Mouse (Mus musculus) hindbrain, embryonic 14.5 days (tissue): ENCODE measurements at regions not wholly inside any gene's neighbourhood (a gene's known extent, or its start where the extent isn't known, plus 50 kb on each side); places are given as distances from the start of the nearest gene placed in this dataset.

ENCODE experiments used
- ATAC-seq: fragments of 200-750 bp; cut with Nextera tagmentation; 2 replicates; pipeline ENCODE4 v1.8.0; 2017; ENCODE audit warnings: moderate number of reproducible peaks, mild to moderate bottlenecking, moderate TSS enrichment, moderate library complexity; ENCODE audit not compliant: low FRiP score
- DNase-seq: peaks from one replicate; pipeline ENCODE4 v3.0.0-alpha.2; 2015; ENCODE audit warnings: low spot score
- H3K27ac ChIP-seq: fragments of 300-500 bp; sonication (generic); 2 replicates; pipeline ENCODE4 v1.5.1; 2014; ENCODE audit warnings: mild to moderate bottlenecking, moderate library complexity
- H3K27me3 ChIP-seq: fragments of 300-500 bp; sonication (generic); 2 replicates; pipeline ENCODE4 v1.6.1; 2014; ENCODE audit warnings: mild to moderate bottlenecking, low read length, mixed read lengths; ENCODE audit not compliant: control insufficient read depth, insufficient read depth
- H3K36me3 ChIP-seq: fragments of 300-500 bp; sonication (generic); replicated peaks from 2 replicates; pipeline ENCODE4 v1.6.1; 2014; ENCODE audit not compliant: control insufficient read depth, insufficient read depth
- H3K4me1 ChIP-seq: fragments of 300-500 bp; sonication (generic); replicated peaks from 2 replicates; pipeline ENCODE4 v1.6.1; 2014; ENCODE audit warnings: antibody characterized with exemption, low read length, mixed read lengths; ENCODE audit not compliant: control insufficient read depth, insufficient read depth
- H3K4me2 ChIP-seq: fragments of 300-500 bp; sonication (generic); replicated peaks from 2 replicates; pipeline ENCODE4 v1.6.1; 2014; ENCODE audit warnings: mild to moderate bottlenecking, moderate library complexity
- H3K4me3 ChIP-seq: fragments of 300-500 bp; sonication (generic); replicated peaks from 2 replicates; pipeline ENCODE4 v1.5.1; 2014; ENCODE audit warnings: mild to moderate bottlenecking, low read length
- H3K9ac ChIP-seq: fragments of 300-500 bp; sonication (generic); 2 replicates; pipeline ENCODE4 v1.6.1; 2014
- H3K9me3 ChIP-seq: fragments of 300-500 bp; sonication (generic); 2 replicates; pipeline ENCODE4 v1.6.1; 2016; ENCODE audit warnings: low read length; ENCODE audit not compliant: control insufficient read depth
- WGBS: fragments of 180-500 bp; shearing (Covaris S2); extraction: QIAGEN DNeasy Blood & Tissue Kit; methylation state at CpG from one replicate; pipeline ENCODE4 v1.1.7; 2014; 5-methylcytosine and 5-hydroxymethylcytosine counted together

GRCm38 (mm10) chr10:103855211-103855610, 287.6 kb upstream of the Gm21293 start:
- no peaks in the 10 kb centered on the region for H3K4me1 ChIP-seq
- H3K9ac ChIP-seq = no peak overlapping the region
- H3K9me3 ChIP-seq = no peaks in the 10 kb centered on the region
- no peak overlapping the region for H3K27ac ChIP-seq
- 75% methylated on average over 1 of the region's 1 CpGs for WGBS
- ATAC-seq = no peak
- H3K27me3 ChIP-seq = no peaks in the 10 kb centered on the region
- H3K36me3 ChIP-seq = no peaks in the 10 kb centered on the region
- no peak overlapping the region for H3K4me3 ChIP-seq
- no peak overlapping the region for H3K4me2 ChIP-seq
- no peak for DNase-seq

- H3K9ac ChIP-seq = no peak overlapping the region
- WGBS = 95% methylated on average over 1 of the region's 1 CpGs
- no peak overlapping the region for H3K4me2 ChIP-seq
- DNase-seq (no peak), ATAC-seq (no peak)
- H3K4me3 ChIP-seq = no peak overlapping the region
- H3K27me3 ChIP-seq = no peaks in the 10 kb centered on the region
- H3K27ac ChIP-seq = no peak overlapping the region
- H3K4me1 ChIP-seq = no peaks in the 10 kb centered on the region
- H3K36me3 ChIP-seq = no peaks in the 10 kb centered on the region
- H3K9me3 ChIP-seq = no peaks in the 10 kb centered on the region
These were observed 281.9 kb upstream of the Gm21293 start for GRCm38 (mm10) chr10:103860890-103861289.

GRCm38 (mm10) chr10:103862120-103862519, 280.7 kb upstream of the Gm21293 start:
- Histone ChIP-seq H3K27me3 (no peaks in the 10 kb centered on the region), H3K36me3 (no peaks in the 10 kb centered on the region), H3K9me3 (no peaks in the 10 kb centered on the region), H3K4me2 (no peak overlapping the region), H3K9ac (no peak overlapping the region), H3K27ac (no peak overlapping the region), H3K4me1 (no peaks in the 10 kb centered on the region), H3K4me3 (no peak overlapping the region)
- ATAC-seq (no peak), DNase-seq (no peak)
- WGBS = 75% methylated on average over 2 of the region's 2 CpGs

GRCm38 (mm10) chr10:103863909-103864308, 278.9 kb upstream of the Gm21293 start:
- no peak for DNase-seq
- Histone ChIP-seq H3K27ac (no peak overlapping the region), H3K9ac (no peak overlapping the region), H3K27me3 (no peaks in the 10 kb centered on the region), H3K4me1 (no peaks in the 10 kb centered on the region), H3K4me3 (no peak overlapping the region), H3K4me2 (no peak overlapping the region), H3K36me3 (no peaks in the 10 kb centered on the region), H3K9me3 (no peaks in the 10 kb centered on the region)
- WGBS = 68% methylated on average over 3 of the region's 3 CpGs
- no peak for ATAC-seq

- H3K4me3 ChIP-seq = no peak overlapping the region
- H3K9ac ChIP-seq = no peak overlapping the region
- ATAC-seq (no peak), DNase-seq (no peak)
- no peak overlapping the region for H3K27ac ChIP-seq
- no peaks in the 10 kb centered on the region for H3K9me3 ChIP-seq
- H3K4me1 ChIP-seq = no peaks in the 10 kb centered on the region
- no peak overlapping the region for H3K4me2 ChIP-seq
- no peaks in the 10 kb centered on the region for H3K27me3 ChIP-seq
- WGBS = 81% methylated on average over 2 of the region's 2 CpGs
- no peaks in the 10 kb centered on the region for H3K36me3 ChIP-seq
These were observed 232.7 kb upstream of the Gm21293 start for GRCm38 (mm10) chr10:103910098-103910497.

GRCm38 (mm10) chr10:103958183-103958582, 184.6 kb upstream of the Gm21293 start:
- Histone ChIP-seq H3K4me3 (no peak overlapping the region), H3K9me3 (no peaks in the 10 kb centered on the region), H3K4me2 (no peak overlapping the region), H3K4me1 (no peaks in the 10 kb centered on the region), H3K27ac (no peak overlapping the region), H3K36me3 (no peaks in the 10 kb centered on the region), H3K27me3 (no peaks in the 10 kb centered on the region), H3K9ac (no peak overlapping the region)
- WGBS = 78% methylated on average over 4 of the region's 4 CpGs
- no peak for DNase-seq
- ATAC-seq = no peak

GRCm38 (mm10) chr10:103976059-103976458, 166.7 kb upstream of the Gm21293 start:
- Histone ChIP-seq H3K36me3 (no peaks in the 10 kb centered on the region), H3K4me2 (no peak overlapping the region), H3K4me1 (no peaks in the 10 kb centered on the region), H3K27me3 (no peaks in the 10 kb centered on the region), H3K27ac (no peak overlapping the region), H3K4me3 (no peak overlapping the region), H3K9me3 (no peaks in the 10 kb centered on the region), H3K9ac (no peak overlapping the region)
- WGBS = 89% methylated on average over 6 of the region's 6 CpGs
- no peak for ATAC-seq
- no peak for DNase-seq

GRCm38 (mm10) chr10:103984287-103984956, 158.4 kb upstream of the Gm21293 start:
- Histone ChIP-seq H3K4me1 (no peaks in the 10 kb centered on the region), H3K9ac (no peak overlapping the region), H3K27ac (no peak overlapping the region), H3K27me3 (no peaks in the 10 kb centered on the region), H3K4me2 (no peak overlapping the region), H3K9me3 (no peaks in the 10 kb centered on the region), H3K4me3 (no peak overlapping the region), H3K36me3 (no peaks in the 10 kb centered on the region)
- 73% methylated on average over 1 of the region's 1 CpGs for WGBS
- DNase-seq (no peak), ATAC-seq (no peak)

- ATAC-seq (no peak), DNase-seq (no peak)
- no peak overlapping the region for H3K9ac ChIP-seq
- no peak overlapping the region for H3K4me2 ChIP-seq
- no peaks in the 10 kb centered on the region for H3K4me1 ChIP-seq
- H3K27me3 ChIP-seq = no peaks in the 10 kb centered on the region
- no peak overlapping the region for H3K27ac ChIP-seq
- H3K4me3 ChIP-seq = no peak overlapping the region
- H3K9me3 ChIP-seq = no peaks in the 10 kb centered on the region
- no peaks in the 10 kb centered on the region for H3K36me3 ChIP-seq
These were observed 123.2 kb upstream of the Gm21293 start for GRCm38 (mm10) chr10:104019540-104019939.

GRCm38 (mm10) chr10:104021593-104021992, 121.2 kb upstream of the Gm21293 start:
- H3K36me3 ChIP-seq = no peaks in the 10 kb centered on the region
- H3K4me2 ChIP-seq = no peak overlapping the region
- no peak overlapping the region for H3K27ac ChIP-seq
- DNase-seq = no peak
- no peak overlapping the region for H3K4me3 ChIP-seq
- H3K27me3 ChIP-seq = no peaks in the 10 kb centered on the region
- ATAC-seq = no peak
- H3K9me3 ChIP-seq = no peaks in the 10 kb centered on the region
- no peaks in the 10 kb centered on the region for H3K4me1 ChIP-seq
- no peak overlapping the region for H3K9ac ChIP-seq
